Mouse (Mus musculus): ENCODE data around the gene Praf2. TPM values are rescaled to one million over a fixed set of nuclear protein-coding genes. Genes with fewer than 3 reads are reported as not detected.

The Praf2 gene
- total and polyA plus RNA-seq, 3 experiments, result 19.1 to 60.1 TPM; not detected in 1

DNA sequence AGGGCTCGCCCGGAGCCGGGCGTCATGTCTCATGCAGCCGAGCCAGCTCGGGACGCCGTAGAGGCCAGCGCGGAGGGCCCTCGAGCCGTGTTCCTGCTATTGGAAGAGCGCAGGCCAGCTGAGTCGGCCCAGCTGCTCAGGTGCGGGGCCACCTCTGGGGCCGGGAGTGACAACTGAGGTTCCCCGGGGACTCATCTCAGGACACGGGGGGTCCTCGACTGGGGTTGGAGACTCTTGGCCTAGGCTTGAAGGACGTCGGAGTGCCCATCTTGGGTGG, 34.6 kb downstream of the Praf2 start:
- Histone ChIP-seq H3K4me3 (ENCODE audit: control insufficient read depth in 1 of 2, insufficient read depth in 1 of 2, low read depth in 2 of 2, low read length in 2 of 2) (peak overlapping the region; percentile 72 to 75), H3K27ac (ENCODE audit: control insufficient read depth, low read depth, low read length) (peak overlapping the region; percentile 86), H3K4me1 (ENCODE audit: control insufficient read depth in 1 of 2, insufficient read depth in 2 of 2, low read length in 2 of 2) (peaks cover 10 to 26% of the 10 kb centered on the region in 2 experiments)

DNA sequence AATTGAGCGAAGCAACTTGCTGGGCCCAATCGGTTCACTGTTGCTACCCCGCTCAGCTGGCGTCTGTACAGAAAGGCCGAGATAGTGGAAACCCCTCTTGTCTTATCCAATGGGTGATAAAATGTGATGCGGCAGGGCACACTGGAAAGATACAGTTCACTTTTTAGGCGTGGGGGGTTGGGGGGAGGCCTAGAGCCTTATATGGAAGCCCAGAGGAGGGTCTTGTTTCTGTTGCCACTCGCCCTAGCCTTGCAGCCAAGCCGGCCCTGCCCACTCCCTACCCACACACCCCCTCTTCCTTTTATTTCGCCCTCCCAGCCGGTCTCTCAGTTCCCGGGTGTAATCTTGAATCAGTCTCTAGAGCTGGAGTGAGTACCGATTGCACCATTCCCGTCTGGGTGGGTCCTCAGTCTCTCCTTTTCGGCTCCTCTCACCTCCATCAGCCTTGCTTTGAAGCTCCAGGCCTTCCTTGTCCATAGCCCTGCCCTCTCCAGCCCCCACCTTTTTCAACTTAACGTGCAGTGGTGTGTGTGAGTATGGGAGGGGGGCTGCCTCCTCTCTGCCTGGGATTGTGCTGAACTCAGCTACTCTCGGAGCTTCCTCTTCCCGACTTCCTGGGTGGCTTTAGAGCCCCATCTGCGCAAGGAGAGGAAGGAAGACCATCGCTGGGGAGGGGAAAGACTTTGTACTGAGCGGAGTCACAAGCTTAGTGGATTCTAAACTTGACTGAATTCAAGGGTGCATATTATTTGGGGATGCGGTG, 35.6 kb downstream of the Praf2 start:
- H3K9ac ChIP-seq (ENCODE audit: control insufficient read depth, low read depth, low read length, poor library complexity, severe bottlenecking), result peak overlapping the region; percentile 60
- H3K27ac ChIP-seq (ENCODE audit: control insufficient read depth, low read depth, low read length), result peak overlapping the region; percentile 86
- no peaks in the 10 kb centered on the region for H3K27me3 ChIP-seq (ENCODE audit: control insufficient read depth in 1 of 2, insufficient read depth in 2 of 2, low read length in 2 of 2)
- peak overlapping the region; percentile 72 to 75 for H3K4me3 ChIP-seq (ENCODE audit: control insufficient read depth in 1 of 2, insufficient read depth in 1 of 2, low read depth in 2 of 2, low read length in 2 of 2)
- peaks cover 18% of the 10 kb centered on the region for H3K79me2 ChIP-seq (ENCODE audit: control insufficient read depth, insufficient read depth, low read length, poor library complexity)
- H3K9me3 ChIP-seq (replicated peaks; ENCODE audit: insufficient read depth, low read length), result no peaks in the 10 kb centered on the region
- H3K36me3 ChIP-seq (ENCODE audit: control insufficient read depth in 1 of 2, insufficient read depth in 2 of 2, low read length in 2 of 2), result peaks cover 13 to 26% of the 10 kb centered on the region in 2 experiments
- DNase-seq (ENCODE audit: low read depth, low spot score), result peak; percentile 89
- H3K4me1 ChIP-seq (ENCODE audit: control insufficient read depth in 1 of 2, insufficient read depth in 2 of 2, low read length in 2 of 2), result peaks cover 18 to 33% of the 10 kb centered on the region in 2 experiments
- TF ChIP-seq RCOR1 (IDR thresholded peaks at IDR 0.05; ENCODE audit: low read depth, low read length) (peak; percentile 54), POLR2A (IDR thresholded peaks at IDR 0.05; ENCODE audit: control insufficient read depth in 1 of 2, insufficient read depth in 1 of 2, low read depth in 1 of 2, low read length in 2 of 2, poor library complexity in 1 of 2) (peak in 1 of 2 experiments; percentile 54; a peak in 1 of 4 replicates), KAT2A (conservative IDR thresholded peaks at IDR 0.05; ENCODE audit: low read depth, low read length) (no peak), CHD2 (IDR thresholded peaks at IDR 0.05; ENCODE audit: low read length) (peak; percentile 26), EP300 (IDR thresholded peaks at IDR 0.05; ENCODE audit: low read depth in 1 of 2, low read length in 2 of 2) (peak in 1 of 2 experiments; percentile 61; a peak in 3 of 4 replicates), E2F4 (IDR thresholded peaks at IDR 0.05; ENCODE audit: borderline replicate concordance, low read depth, low read length) (0 out of 2 replicates have a peak, but pooled peaks have one; percentile 12), ELF1 (IDR thresholded peaks at IDR 0.05; ENCODE audit: low read depth, low read length) (peak; percentile 48; the same call in 1 of the 2 replicates), MAZ (IDR thresholded peaks at IDR 0.05; ENCODE audit: low read depth, low read length) (peak; percentile 26; the same call in 1 of the 2 replicates), MAX (IDR thresholded peaks at IDR 0.05; ENCODE audit: low read length) (peak; percentile 22; the same call in 1 of the 2 replicates), ETS1 (IDR thresholded peaks at IDR 0.05; ENCODE audit: low read depth, low read length) (peak; percentile 91), SIN3A (IDR thresholded peaks at IDR 0.05; ENCODE audit: low read length) (peak; percentile 64), TCF12 (IDR thresholded peaks at IDR 0.05; ENCODE audit: low read depth, low read length) (peak; percentile 65), GABPA (IDR thresholded peaks at IDR 0.05; ENCODE audit: low read depth, low read length) (no peak), UBTF (IDR thresholded peaks at IDR 0.05; ENCODE audit: borderline replicate concordance, insufficient read depth, low read depth, low read length) (no peak), ZMIZ1 (IDR thresholded peaks at IDR 0.05; ENCODE audit: low read depth, low read length) (no peak), TBP (IDR thresholded peaks at IDR 0.05; ENCODE audit: low read depth, low read length) (peak; percentile 32; the same call in 1 of the 2 replicates), NELFE (IDR thresholded peaks at IDR 0.05; ENCODE audit: low read depth, low read length) (peak; percentile 47; the same call in 1 of the 2 replicates), MAFK (IDR thresholded peaks at IDR 0.05; ENCODE audit: borderline replicate concordance, low read depth, low read length) (peak; percentile 85), HCFC1 (IDR thresholded peaks at IDR 0.05; ENCODE audit: low read depth, low read length) (no peak; the same call in 1 of the 2 replicates), ZNF384 (IDR thresholded peaks at IDR 0.05; ENCODE audit: low read depth, low read length) (no peak), BHLHE40 (IDR thresholded peaks at IDR 0.05; ENCODE audit: borderline replicate concordance, low read depth, low read length) (no peak), CTCF (IDR thresholded peaks at IDR 0.05 in 2 of 3, conservative IDR thresholded peaks at IDR 0.05 in 1 of 3; ENCODE audit: control insufficient read depth in 1 of 3, insufficient read depth in 1 of 3, low read depth in 2 of 3, low read length in 3 of 3, poor library complexity in 1 of 3, severe bottlenecking in 1 of 3) (no peak), MXI1 (IDR thresholded peaks at IDR 0.05; ENCODE audit: low read depth, low read length) (no peak; the same call in 1 of the 2 replicates), GATA1 (IDR thresholded peaks at IDR 0.05; ENCODE audit: low read depth, low read length) (peak; percentile 72)

More for the DNA sequence above, 34.6 kb downstream of the Praf2 start:
- DNase-seq (ENCODE audit: low read depth, low spot score), result no peak
- no peaks in the 10 kb centered on the region for H3K9me3 ChIP-seq (replicated peaks; ENCODE audit: insufficient read depth, low read length)
- H3K36me3 ChIP-seq (ENCODE audit: control insufficient read depth in 1 of 2, insufficient read depth in 2 of 2, low read length in 2 of 2), result peaks cover 5 to 17% of the 10 kb centered on the region in 2 experiments; a peak in 3 of 4 replicates
- H3K9ac ChIP-seq (ENCODE audit: control insufficient read depth, low read depth, low read length, poor library complexity, severe bottlenecking), result peak overlapping the region; percentile 60
- no peaks in the 10 kb centered on the region for H3K27me3 ChIP-seq (ENCODE audit: control insufficient read depth in 1 of 2, insufficient read depth in 2 of 2, low read length in 2 of 2)
- H3K79me2 ChIP-seq (ENCODE audit: control insufficient read depth, insufficient read depth, low read length, poor library complexity), result peaks cover 18% of the 10 kb centered on the region
- TF ChIP-seq TAL1 (IDR thresholded peaks at IDR 0.05; ENCODE audit: low read length) (no peak), SMC3 (IDR thresholded peaks at IDR 0.05; ENCODE audit: low read depth, low read length) (no peak), RCOR1 (IDR thresholded peaks at IDR 0.05; ENCODE audit: low read depth, low read length) (no peak), SIN3A (IDR thresholded peaks at IDR 0.05; ENCODE audit: low read length) (no peak; the same call in 1 of the 2 replicates), ETS1 (IDR thresholded peaks at IDR 0.05; ENCODE audit: low read depth, low read length) (no peak; the same call in 1 of the 2 replicates), NELFE (IDR thresholded peaks at IDR 0.05; ENCODE audit: low read depth, low read length) (no peak), ZMIZ1 (IDR thresholded peaks at IDR 0.05; ENCODE audit: low read depth, low read length) (no peak), MXI1 (IDR thresholded peaks at IDR 0.05; ENCODE audit: low read depth, low read length) (no peak), CTCF (IDR thresholded peaks at IDR 0.05 in 2 of 3, conservative IDR thresholded peaks at IDR 0.05 in 1 of 3; ENCODE audit: control insufficient read depth in 1 of 3, insufficient read depth in 1 of 3, low read depth in 2 of 3, low read length in 3 of 3, poor library complexity in 1 of 3, severe bottlenecking in 1 of 3) (no peak), POLR2AphosphoS5 (IDR thresholded peaks at IDR 0.05; ENCODE audit: borderline replicate concordance, low read depth, low read length) (no peak), MEF2A (IDR thresholded peaks at IDR 0.05; ENCODE audit: extremely low read depth, insufficient replicate concordance, low read depth, low read length, poor library complexity, severe bottlenecking) (no peak), MAX (IDR thresholded peaks at IDR 0.05; ENCODE audit: low read length) (no peak; the same call in 1 of the 2 replicates), RAD21 (IDR thresholded peaks at IDR 0.05; ENCODE audit: low read depth, low read length) (no peak), USF1 (IDR thresholded peaks at IDR 0.05; ENCODE audit: low read depth, low read length) (no peak), ZC3H11A (IDR thresholded peaks at IDR 0.05; ENCODE audit: low read depth, low read length) (no peak)
